In genomic region chr6:17385531-17385930, GRCm38 (mm10) we compare ENCODE assay signal across 21 mouse cellular contexts.
"Had no signal": no experiment of that assay in that cellular context is flagged by ENCODE, and none has a peak within 500 bp of the region (broad histone marks: within the 10 kb centered on the region; RNA-seq: fewer than 3 reads in every experiment).

No protein-coding gene starts in this region.

- H3K27ac ChIP-seq: kidney, postnatal 0 days; limb, embryonic 12.5 days; limb, embryonic 15.5 days; liver, embryonic 15.5 days; lung, embryonic 15.5 days; midbrain, embryonic 10.5 days; midbrain, embryonic 13.5 days; stomach, postnatal 0 days had no signal

- ATAC-seq: midbrain, embryonic 13.5 days had no signal

- H3K36me3 ChIP-seq: limb, embryonic 12.5 days; limb, embryonic 15.5 days; liver, embryonic 15.5 days; lung, embryonic 15.5 days; midbrain, embryonic 10.5 days; midbrain, embryonic 13.5 days had no signal

- H3K27me3 ChIP-seq: limb, embryonic 12.5 days; limb, embryonic 15.5 days; liver, embryonic 15.5 days; lung, embryonic 15.5 days; midbrain, embryonic 13.5 days had no signal

- H3K4me1 ChIP-seq: limb, embryonic 12.5 days; limb, embryonic 15.5 days; liver, embryonic 15.5 days; lung, embryonic 15.5 days; midbrain, embryonic 10.5 days; midbrain, embryonic 13.5 days had no signal

- H3K4me3 ChIP-seq: limb, embryonic 12.5 days; limb, embryonic 15.5 days; liver, embryonic 15.5 days; lung, embryonic 15.5 days; midbrain, embryonic 10.5 days; midbrain, embryonic 13.5 days had no signal

- H3K9ac ChIP-seq: limb, embryonic 12.5 days; limb, embryonic 15.5 days; liver, embryonic 15.5 days; lung, embryonic 15.5 days; midbrain, embryonic 13.5 days had no signal

- H3K9me3 ChIP-seq: limb, embryonic 12.5 days; limb, embryonic 15.5 days; liver, embryonic 15.5 days; lung, embryonic 15.5 days; midbrain, embryonic 10.5 days; midbrain, embryonic 13.5 days had no signal

- DNase-seq: kidney, adult 2 months; kidney, postnatal 25 days; left cerebral cortex, postnatal 4 days; lung, adult 18-20 months; lung, postnatal 10 days; lung, postnatal 36 days; right cerebral cortex, adult 18-20 months; right cerebral cortex, postnatal 14 days; right cerebral cortex, postnatal 4 days; thymus, adult 2 months; thymus, postnatal 14 days; thymus, postnatal 4 days had no signal

- H3K4me2 ChIP-seq: limb, embryonic 12.5 days; limb, embryonic 15.5 days; liver, embryonic 11.5 days; liver, embryonic 15.5 days; lung, embryonic 15.5 days; midbrain, embryonic 13.5 days had no signal
